In genomic region chr6:102427549-102427948, GRCm38 (mm10) we compare ENCODE assay signal across 29 mouse cellular contexts.
A peak's percentile ranks its signal among the peaks of the same experiment; 100 is the strongest.
DNase-seq lines count a peak whose midpoint lies in the region; ATAC-seq and TF ChIP-seq lines count a peak whose summit lies in the region.
"Had no signal": no experiment of that assay in that cellular context is flagged by ENCODE, and none has a peak within 500 bp of the region (broad histone marks: within the 10 kb centered on the region; RNA-seq: fewer than 3 reads in every experiment).

No protein-coding gene starts in this region.

- intact Hi-C loops in left cerebral cortex, adult 2 months (cut with DNase I) = no loop called here
- intact Hi-C loops in left cerebral cortex, postnatal 4 days (cut with DNase I) = no loop called here

- H3K27ac ChIP-seq in kidney, embryonic 14.5 days (ENCODE audit: low read depth, low read length) = no peak overlapping the region
- peak overlapping the region; percentile 48 for H3K27ac ChIP-seq in left cerebral cortex, adult 2 months
- H3K27ac ChIP-seq: hindbrain, embryonic 10.5 days; hindbrain, embryonic 15.5 days; limb, embryonic 12.5 days; liver, embryonic 15.5 days; midbrain, embryonic 10.5 days; midbrain, embryonic 15.5 days; neural tube, embryonic 15.5 days; stomach, embryonic 15.5 days had no signal

- TF ChIP-seq CTCF in left cerebral cortex, adult 2 months (IDR thresholded peaks at IDR 0.05) = no peak

- 28% methylated on average over 1 of the region's 1 CpGs for WGBS in kidney, embryonic 14.5 days

- DNase-seq in kidney, postnatal 36 days = no peak
- peak; percentile 4 to 10 for DNase-seq in kidney, postnatal 4 days
- DNase-seq in kidney, adult 9 months = no peak
- no peak for DNase-seq in left cerebral cortex, adult 2 months (ENCODE audit: extremely low spot score in 1 of 2, low spot score in 2 of 2)
- no peak for DNase-seq in left cerebral cortex, postnatal 4 days
- DNase-seq in ovary, postnatal 10 days (ENCODE audit: low spot score) = no peak
- DNase-seq: adrenal gland, adult 2 months; adrenal gland, postnatal 36 days; cerebellum, adult 9-10 months; gastrocnemius, postnatal 10 days; heart, postnatal 14 days; kidney, adult 2 months; lung, embryonic 14.5 days; lung, postnatal 14 days; right cerebral cortex, postnatal 25 days; thymus, postnatal 14 days had no signal

- H3K9me3 ChIP-seq in kidney, embryonic 14.5 days (ENCODE audit: control insufficient read depth, low read length) = no peaks in the 10 kb centered on the region
- H3K9me3 ChIP-seq: hindbrain, embryonic 10.5 days; hindbrain, embryonic 15.5 days; limb, embryonic 12.5 days; liver, embryonic 15.5 days; midbrain, embryonic 10.5 days; midbrain, embryonic 15.5 days; neural tube, embryonic 15.5 days; stomach, embryonic 15.5 days had no signal

- no peak overlapping the region for H3K4me2 ChIP-seq in kidney, embryonic 14.5 days (replicated peaks; ENCODE audit: low read depth, low read length)
- H3K4me2 ChIP-seq: hindbrain, embryonic 15.5 days; limb, embryonic 12.5 days; liver, embryonic 15.5 days; lung, embryonic 14.5 days; midbrain, embryonic 15.5 days; neural tube, embryonic 15.5 days; stomach, embryonic 15.5 days had no signal

- no peaks in the 10 kb centered on the region for H3K27me3 ChIP-seq in kidney, embryonic 14.5 days (ENCODE audit: control insufficient read depth, insufficient read depth, low read length)
- H3K27me3 ChIP-seq: hindbrain, embryonic 15.5 days; limb, embryonic 12.5 days; liver, embryonic 15.5 days; midbrain, embryonic 15.5 days; neural tube, embryonic 15.5 days; stomach, embryonic 15.5 days had no signal

- peak; percentile 66; the same call in 1 of the 2 replicates for ATAC-seq in kidney, embryonic 14.5 days (ENCODE audit: low FRiP score, low TSS enrichment)
- ATAC-seq: activated CD4-positive, CD25-positive, alpha-beta regulatory T cell, adult 4 months; forebrain, embryonic 16.5 days; inflammation-experienced regulatory T-cells, adult 6 months; midbrain, embryonic 15.5 days had no signal

- H3K4me1 ChIP-seq in kidney, embryonic 14.5 days (ENCODE audit: control insufficient read depth, insufficient read depth, low read length) = no peaks in the 10 kb centered on the region
- H3K4me1 ChIP-seq: hindbrain, embryonic 10.5 days; hindbrain, embryonic 15.5 days; limb, embryonic 12.5 days; liver, embryonic 15.5 days; midbrain, embryonic 10.5 days; midbrain, embryonic 15.5 days; neural tube, embryonic 15.5 days; stomach, embryonic 15.5 days had no signal

- H3K36me3 ChIP-seq in kidney, embryonic 14.5 days (ENCODE audit: control insufficient read depth, insufficient read depth, low read length) = no peaks in the 10 kb centered on the region
- H3K36me3 ChIP-seq: hindbrain, embryonic 10.5 days; hindbrain, embryonic 15.5 days; limb, embryonic 12.5 days; liver, embryonic 15.5 days; midbrain, embryonic 10.5 days; midbrain, embryonic 15.5 days; neural tube, embryonic 15.5 days; stomach, embryonic 15.5 days had no signal

- no peak overlapping the region for H3K4me3 ChIP-seq in kidney, embryonic 14.5 days (ENCODE audit: low read length)
- no peak overlapping the region for H3K4me3 ChIP-seq in left cerebral cortex, adult 2 months
- H3K4me3 ChIP-seq: erythroblast, embryonic 14.5 days; hindbrain, embryonic 10.5 days; hindbrain, embryonic 15.5 days; limb, embryonic 12.5 days; liver, embryonic 15.5 days; midbrain, embryonic 10.5 days; midbrain, embryonic 15.5 days; neural tube, embryonic 15.5 days; stomach, embryonic 15.5 days had no signal

- H3K9ac ChIP-seq in kidney, embryonic 14.5 days (ENCODE audit: low read depth, low read length) = no peak overlapping the region
- H3K9ac ChIP-seq: hindbrain, embryonic 15.5 days; limb, embryonic 12.5 days; liver, embryonic 15.5 days; lung, embryonic 14.5 days; midbrain, embryonic 15.5 days; neural tube, embryonic 15.5 days; stomach, embryonic 15.5 days had no signal

Comparison
In these comparisons a context has a peak if more than half of its experiments do, and no peak if none do; other contexts are left out.
1. DNase-seq: peak in kidney, postnatal 4 days (2 of 2); none in kidney, postnatal 36 days (0 of 2), kidney, adult 9 months (single experiment), left cerebral cortex, adult 2 months (0 of 2), left cerebral cortex, postnatal 4 days (single experiment) and ovary, postnatal 10 days (single experiment).